Mouse (Mus musculus) limb, embryonic 14.5 days (tissue): ENCODE results near the gene Gm38431. TPM values are rescaled to one million over a fixed set of nuclear protein-coding genes. Genes with fewer than 3 reads are reported as not detected.
A peak's percentile ranks its signal among the peaks of the same experiment; 100 is the strongest.

Source experiments
- ATAC-seq: fragments of 200-750 bp; cut with Nextera tagmentation; 2 replicates; pipeline ENCODE4 v1.8.0; 2017; ENCODE audit warnings: low read depth, moderate number of reproducible peaks, moderate TSS enrichment; ENCODE audit not compliant: low FRiP score
- DNase-seq: peaks from one replicate; pipeline ENCODE4 v3.0.0-alpha.2; 2015; ENCODE audit warnings: low spot score
- H3K27ac ChIP-seq: fragments of 300-500 bp; sonication (generic); replicated peaks from 2 replicates; pipeline ENCODE4 v1.5.1; 2014; ENCODE audit warnings: low read depth, mild to moderate bottlenecking, low read length, moderate library complexity, mixed read lengths
- H3K27me3 ChIP-seq: fragments of 300-500 bp; sonication (generic); 2 replicates; pipeline ENCODE4 v1.6.1; 2014; ENCODE audit warnings: low read length, mixed read lengths; ENCODE audit not compliant: control insufficient read depth, insufficient read depth
- H3K36me3 ChIP-seq: fragments of 300-500 bp; sonication (generic); 2 replicates; pipeline ENCODE4 v1.6.1; 2014; ENCODE audit warnings: mild to moderate bottlenecking, low read length, moderate library complexity, mixed read lengths; ENCODE audit not compliant: control insufficient read depth, insufficient read depth
- H3K4me1 ChIP-seq: fragments of 300-500 bp; sonication (generic); 2 replicates; pipeline ENCODE4 v1.6.1; 2014; ENCODE audit warnings: antibody characterized with exemption, low read length, mixed read lengths; ENCODE audit not compliant: control insufficient read depth, insufficient read depth
- H3K4me2 ChIP-seq: fragments of 300-500 bp; sonication (generic); replicated peaks from 2 replicates; pipeline ENCODE4 v1.6.1; 2014; ENCODE audit warnings: low read depth, mild to moderate bottlenecking, low read length, moderate library complexity; ENCODE audit not compliant: severe bottlenecking
- H3K4me3 ChIP-seq: fragments of 300-500 bp; sonication (generic); replicated peaks from 2 replicates; pipeline ENCODE4 v1.5.1; 2014; ENCODE audit warnings: low read length
- H3K9ac ChIP-seq: fragments of 300-500 bp; sonication (generic); 2 replicates; pipeline ENCODE4 v1.6.1; 2014; ENCODE audit warnings: mild to moderate bottlenecking, low read depth, low read length, moderate library complexity; ENCODE audit not compliant: severe bottlenecking
- H3K9me3 ChIP-seq: fragments of 300-500 bp; sonication (generic); 2 replicates; pipeline ENCODE4 v1.6.1; 2016; ENCODE audit warnings: low read length; ENCODE audit not compliant: control insufficient read depth
- POLR2A ChIP-seq: fragments of 200-500 bp; IDR thresholded peaks from 2 replicates; pipeline ENCODE4 v1.8.0; 2012; ENCODE audit warnings: inconsistent platforms, mild to moderate bottlenecking, moderate library complexity, borderline replicate concordance; ENCODE audit not compliant: insufficient read depth, insufficient read length; ENCODE audit errors: extremely low read depth
- WGBS: fragments of 180-500 bp; shearing (Covaris S2); extraction: QIAGEN DNeasy Blood & Tissue Kit; methylation state at CpG from one replicate; pipeline ENCODE4 v1.1.7; 2014; 5-methylcytosine and 5-hydroxymethylcytosine counted together
- microRNA counts: library from miRNA; unstranded; fragments of <30 nt; microRNA quantifications from one replicate; lab custom pipeline; 2016
- microRNA-seq: library from miRNA; unstranded; fragments of <30 nt; microRNA quantifications from one replicate; pipeline ENCODE4, GENCODE M21; 2016
- polyA plus RNA-seq, 2 experiments: library from polyadenylated mRNA; depleted of rRNA in 1 of 2; stranded (reverse) in 1 of 2; unstranded in 1 of 2; fragments of >200 nt; fragmentation: Nextera tagmentation in 1 of 2; extraction: Ambion mirVana in 1 of 2; gene quantifications; 2 replicates each; pipeline versions ENCODE4 v1.2.1 to v1.2.3; 2012 to 2014

Gm38431 gene
- polyA plus RNA-seq, 2 experiments, result 1.6 to 5.9 TPM

- no peak for ATAC-seq
These were observed 64.9 kb downstream of the Gm38431 start for GRCm38 (mm10) chr9:21026849-21027248.

GRCm38 (mm10) chr9:21025258-21025810 is 66.5 kb downstream of the Gm38431 start:
- Histone ChIP-seq H3K9ac (no peak overlapping the region), H3K4me1 (peaks cover 7% of the 10 kb centered on the region; the same call in 1 of the 2 replicates), H3K27ac (no peak overlapping the region), H3K4me2 (no peak overlapping the region), H3K27me3 (peaks cover 14% of the 10 kb centered on the region), H3K4me3 (no peak overlapping the region), H3K36me3 (no peaks in the 10 kb centered on the region), H3K9me3 (no peaks in the 10 kb centered on the region)
- no peak for TF ChIP-seq POLR2A
- no peak for ATAC-seq
- no peak for DNase-seq
- WGBS, result 68% methylated on average over 19 of the region's 19 CpGs

More at GRCm38 (mm10) chr9:21026849-21027248, 64.9 kb downstream of the Gm38431 start:
- no peak overlapping the region for H3K4me3 ChIP-seq
- no peak for TF ChIP-seq POLR2A
- H3K4me2 ChIP-seq, result no peak overlapping the region
- H3K9me3 ChIP-seq, result no peaks in the 10 kb centered on the region
- H3K27ac ChIP-seq, result no peak overlapping the region
- WGBS, result 77% methylated on average over 12 of the region's 12 CpGs
- H3K36me3 ChIP-seq, result no peaks in the 10 kb centered on the region
- H3K27me3 ChIP-seq, result peaks cover 20% of the 10 kb centered on the region
- no peak for DNase-seq
- H3K9ac ChIP-seq, result no peak overlapping the region
- peaks cover 17% of the 10 kb centered on the region for H3K4me1 ChIP-seq

- 0 out of 2 replicates have a peak, but pooled peaks cover under 1% of the 10 kb centered on the region for H3K27me3 ChIP-seq
- H3K27ac ChIP-seq, result no peak overlapping the region
- DNase-seq (no peak), ATAC-seq (no peak)
- H3K4me3 ChIP-seq, result no peak overlapping the region
- no peak for TF ChIP-seq POLR2A
- no peaks in the 10 kb centered on the region for H3K4me1 ChIP-seq
- 73% methylated on average over 1 of the region's 1 CpGs for WGBS
- H3K4me2 ChIP-seq, result no peak overlapping the region
- no peak overlapping the region for H3K9ac ChIP-seq
- H3K36me3 ChIP-seq, result no peaks in the 10 kb centered on the region
- H3K9me3 ChIP-seq, result no peaks in the 10 kb centered on the region
These were observed 69.1 kb downstream of the Gm38431 start for GRCm38 (mm10) chr9:21022726-21023125.

GRCm38 (mm10) chr9:21022288-21022687 is 69.5 kb downstream of the Gm38431 start:
- DNase-seq (no peak), ATAC-seq (no peak)
- H3K9me3 ChIP-seq, result no peaks in the 10 kb centered on the region
- no peak overlapping the region for H3K4me3 ChIP-seq
- H3K36me3 ChIP-seq, result no peaks in the 10 kb centered on the region
- whole genome bisulfite sequencing, result 52% methylated on average over 6 of the region's 6 CpGs
- H3K27ac ChIP-seq, result no peak overlapping the region
- no peaks in the 10 kb centered on the region for H3K4me1 ChIP-seq
- no peak overlapping the region for H3K9ac ChIP-seq
- no peak overlapping the region for H3K4me2 ChIP-seq
- no peak for TF ChIP-seq POLR2A
- H3K27me3 ChIP-seq, result peaks cover 4% of the 10 kb centered on the region; the same call in 1 of the 2 replicates

- no peak overlapping the region for H3K4me2 ChIP-seq
- TF ChIP-seq POLR2A, result no peak
- no peak overlapping the region for H3K4me3 ChIP-seq
- 83% methylated on average over 3 of the region's 3 CpGs for WGBS
- no peaks in the 10 kb centered on the region for H3K9me3 ChIP-seq
- DNase-seq (no peak), ATAC-seq (no peak)
- no peak overlapping the region for H3K27ac ChIP-seq
- no peaks in the 10 kb centered on the region for H3K4me1 ChIP-seq
- H3K36me3 ChIP-seq, result no peaks in the 10 kb centered on the region
- peaks cover 14% of the 10 kb centered on the region; the same call in 1 of the 2 replicates for H3K27me3 ChIP-seq
- H3K9ac ChIP-seq, result no peak overlapping the region
These were observed 70.4 kb downstream of the Gm38431 start for GRCm38 (mm10) chr9:21021363-21021762.

GRCm38 (mm10) chr9:21018600-21018999 is 73.2 kb downstream of the Gm38431 start:
- 0 out of 2 replicates have a peak, but pooled peaks cover 8% of the 10 kb centered on the region for H3K4me1 ChIP-seq
- no peaks in the 10 kb centered on the region for H3K9me3 ChIP-seq
- H3K36me3 ChIP-seq, result no peaks in the 10 kb centered on the region
- H3K4me3 ChIP-seq, result no peak overlapping the region
- H3K9ac ChIP-seq, result no peak overlapping the region
- no peak for DNase-seq
- WGBS, result 90% methylated on average over 2 of the region's 2 CpGs
- no peak for TF ChIP-seq POLR2A
- H3K27me3 ChIP-seq, result peaks cover 33% of the 10 kb centered on the region
- ATAC-seq, result no peak
- H3K4me2 ChIP-seq, result no peak overlapping the region
- H3K27ac ChIP-seq, result no peak overlapping the region

MicroRNAs within 50 kb of the gene (microRNA counts, 519-probe panel; counts per million panel counts)
- microRNA mmu-miR-1900 (lab: Ali Mortazavi, UCI), result 3,093 counts per million, percentile 58 among the panel's probes with 10 or more counts

Small RNA genes lying within 50 kb of the gene (microRNA-seq; reads per million reads assigned to microRNA genes)
- gene Mir1900 (not detected), gene Mir7082 (not detected)

Other genes with a start within 250 kb of the Gm38431 start
- 25.4 and 35.2 TPM in 2 replicates for gene A230050P20Rik, start 223.4 kb downstream of the Gm38431 start, polyA plus RNA-seq (2012; rRNA removed)
- gene A230050P20Rik, start 223.4 kb downstream of the Gm38431 start, polyA plus RNA-seq (2014; fragmentation: Nextera tagmentation; extraction: Ambion mirVana), result 4.5 and 4.7 TPM in 2 replicates
- gene Angptl6, start 212.3 kb downstream of the Gm38431 start, polyA plus RNA-seq (2012; rRNA removed), result 3.1 and 4.0 TPM in 2 replicates
- 2.4 and 4.3 TPM in 2 replicates for gene Angptl6, start 212.3 kb downstream of the Gm38431 start, polyA plus RNA-seq (2014; fragmentation: Nextera tagmentation; extraction: Ambion mirVana)
- gene Ppan, start 203.8 kb downstream of the Gm38431 start, polyA plus RNA-seq (2012; rRNA removed), result 147 and 175 TPM in 2 replicates
- 79.8 and 82.7 TPM in 2 replicates for gene Ppan, start 203.8 kb downstream of the Gm38431 start, polyA plus RNA-seq (2014; fragmentation: Nextera tagmentation; extraction: Ambion mirVana)
- 167 and 179 TPM in 2 replicates for gene Eif3g, start 193.4 kb downstream of the Gm38431 start, polyA plus RNA-seq (2012; rRNA removed)
- 287 and 289 TPM in 2 replicates for gene Eif3g, start 193.4 kb downstream of the Gm38431 start, polyA plus RNA-seq (2014; fragmentation: Nextera tagmentation; extraction: Ambion mirVana)
- 115 and 118 TPM in 2 replicates for gene Dnmt1, start 132.1 kb downstream of the Gm38431 start, polyA plus RNA-seq (2012; rRNA removed)
- gene Dnmt1, start 132.1 kb downstream of the Gm38431 start, polyA plus RNA-seq (2014; fragmentation: Nextera tagmentation; extraction: Ambion mirVana), result 60.9 and 62.0 TPM in 2 replicates
- 28.3 and 37.6 TPM in 2 replicates for gene S1pr2, start 115.2 kb downstream of the Gm38431 start, polyA plus RNA-seq (2012; rRNA removed)
- 59.9 and 67.9 TPM in 2 replicates for gene S1pr2, start 115.2 kb downstream of the Gm38431 start, polyA plus RNA-seq (2014; fragmentation: Nextera tagmentation; extraction: Ambion mirVana)
- gene Mrpl4, start 89.3 kb downstream of the Gm38431 start, polyA plus RNA-seq (2012; rRNA removed), result 89.0 and 114 TPM in 2 replicates
- 115 and 118 TPM in 2 replicates for gene Mrpl4, start 89.3 kb downstream of the Gm38431 start, polyA plus RNA-seq (2014; fragmentation: Nextera tagmentation; extraction: Ambion mirVana)
- 15.5 and 16.6 TPM in 2 replicates for gene Icam1, start 76.0 kb downstream of the Gm38431 start, polyA plus RNA-seq (2012; rRNA removed)
- gene Icam1, start 76.0 kb downstream of the Gm38431 start, polyA plus RNA-seq (2014; fragmentation: Nextera tagmentation; extraction: Ambion mirVana), result 18.3 and 21.2 TPM in 2 replicates
- 0.26 and 0.47 TPM in 2 replicates for gene Icam4, start 62.6 kb downstream of the Gm38431 start, polyA plus RNA-seq (2012; rRNA removed)
- gene Icam4, start 62.6 kb downstream of the Gm38431 start, polyA plus RNA-seq (2014; fragmentation: Nextera tagmentation; extraction: Ambion mirVana), result 0.99 and 1.3 TPM in 2 replicates
- 0.23 and 0.34 TPM in 2 replicates for gene Icam5, start 59.9 kb downstream of the Gm38431 start, polyA plus RNA-seq (2012; rRNA removed)
- gene Icam5, start 59.9 kb downstream of the Gm38431 start, polyA plus RNA-seq (2014; fragmentation: Nextera tagmentation; extraction: Ambion mirVana), result 0.08 and 0.11 TPM in 2 replicates
- 1.4 TPM in 1 of 2 replicates, not detected in the other for gene Zglp1, start 24.9 kb downstream of the Gm38431 start, polyA plus RNA-seq (2012; rRNA removed)
- gene Zglp1, start 24.9 kb downstream of the Gm38431 start, polyA plus RNA-seq (2014; fragmentation: Nextera tagmentation; extraction: Ambion mirVana), result 0.23 TPM in 1 of 2 replicates, not detected in the other
- gene Gm49373, start 18.9 kb downstream of the Gm38431 start, polyA plus RNA-seq (2012; rRNA removed), result 1.8 and 1.9 TPM in 2 replicates
- 0.72 and 1.0 TPM in 2 replicates for gene Gm49373, start 18.9 kb downstream of the Gm38431 start, polyA plus RNA-seq (2014; fragmentation: Nextera tagmentation; extraction: Ambion mirVana)
- 68.9 and 80.0 TPM in 2 replicates for gene Fdx1l, start 18.4 kb downstream of the Gm38431 start, polyA plus RNA-seq (2012; rRNA removed)
- 65.1 and 67.4 TPM in 2 replicates for gene Fdx1l, start 18.4 kb downstream of the Gm38431 start, polyA plus RNA-seq (2014; fragmentation: Nextera tagmentation; extraction: Ambion mirVana)
- gene Raver1, start within 50 bp of the Gm38431 start, polyA plus RNA-seq (2012; rRNA removed), result 94.0 and 125 TPM in 2 replicates
- 74.7 and 76.3 TPM in 2 replicates for gene Raver1, start within 50 bp of the Gm38431 start, polyA plus RNA-seq (2014; fragmentation: Nextera tagmentation; extraction: Ambion mirVana)
- 20.9 and 25.8 TPM in 2 replicates for gene Tyk2, start 39.2 kb upstream of the Gm38431 start, polyA plus RNA-seq (2012; rRNA removed)
- gene Tyk2, start 39.2 kb upstream of the Gm38431 start, polyA plus RNA-seq (2014; fragmentation: Nextera tagmentation; extraction: Ambion mirVana), result 10.6 and 11.4 TPM in 2 replicates
- gene Cdc37, start 58.0 kb upstream of the Gm38431 start, polyA plus RNA-seq (2012; rRNA removed), result 145 and 257 TPM in 2 replicates
- 292 and 299 TPM in 2 replicates for gene Cdc37, start 58.0 kb upstream of the Gm38431 start, polyA plus RNA-seq (2014; fragmentation: Nextera tagmentation; extraction: Ambion mirVana)
- gene Pde4a, start 73.7 kb upstream of the Gm38431 start, polyA plus RNA-seq (2012; rRNA removed), result 5.7 and 7.1 TPM in 2 replicates
- gene Pde4a, start 73.7 kb upstream of the Gm38431 start, polyA plus RNA-seq (2014; fragmentation: Nextera tagmentation; extraction: Ambion mirVana), result 4.4 and 5.7 TPM in 2 replicates
- 52.8 and 73.8 TPM in 2 replicates for gene Keap1, start 147.4 kb upstream of the Gm38431 start, polyA plus RNA-seq (2012; rRNA removed)
- 50.4 and 52.3 TPM in 2 replicates for gene Keap1, start 147.4 kb upstream of the Gm38431 start, polyA plus RNA-seq (2014; fragmentation: Nextera tagmentation; extraction: Ambion mirVana)
- 1.6 TPM in 2 replicates for gene S1pr5, start 156.4 kb upstream of the Gm38431 start, polyA plus RNA-seq (2012; rRNA removed)
- gene S1pr5, start 156.4 kb upstream of the Gm38431 start, polyA plus RNA-seq (2014; fragmentation: Nextera tagmentation; extraction: Ambion mirVana), result 1.1 and 2.5 TPM in 2 replicates
- 26.9 and 29.0 TPM in 2 replicates for gene Atg4d, start 173.3 kb upstream of the Gm38431 start, polyA plus RNA-seq (2012; rRNA removed)
- 31.6 and 35.8 TPM in 2 replicates for gene Atg4d, start 173.3 kb upstream of the Gm38431 start, polyA plus RNA-seq (2014; fragmentation: Nextera tagmentation; extraction: Ambion mirVana)
- gene Kri1, start 196.0 kb upstream of the Gm38431 start, polyA plus RNA-seq (2012; rRNA removed), result 30.0 and 43.2 TPM in 2 replicates
- gene Kri1, start 196.0 kb upstream of the Gm38431 start, polyA plus RNA-seq (2014; fragmentation: Nextera tagmentation; extraction: Ambion mirVana), result 13.7 and 14.5 TPM in 2 replicates
- gene Cdkn2d, start 199.4 kb upstream of the Gm38431 start, polyA plus RNA-seq (2012; rRNA removed), result 43.2 and 48.1 TPM in 2 replicates
- 51.1 and 56.0 TPM in 2 replicates for gene Cdkn2d, start 199.4 kb upstream of the Gm38431 start, polyA plus RNA-seq (2014; fragmentation: Nextera tagmentation; extraction: Ambion mirVana)
- gene Ap1m2, start 220.3 kb upstream of the Gm38431 start, polyA plus RNA-seq (2012; rRNA removed), result 12.8 and 16.3 TPM in 2 replicates
- 23.0 and 29.3 TPM in 2 replicates for gene Ap1m2, start 220.3 kb upstream of the Gm38431 start, polyA plus RNA-seq (2014; fragmentation: Nextera tagmentation; extraction: Ambion mirVana)
- gene Slc44a2, start 228.7 kb upstream of the Gm38431 start, polyA plus RNA-seq (2012; rRNA removed), result 127 and 159 TPM in 2 replicates
- gene Slc44a2, start 228.7 kb upstream of the Gm38431 start, polyA plus RNA-seq (2014; fragmentation: Nextera tagmentation; extraction: Ambion mirVana), result 121 and 129 TPM in 2 replicates